Mouse (Mus musculus) layer of hippocampus, postnatal 10 days (tissue): ENCODE data around the gene Olfr877. TPM values are rescaled to one million over a fixed set of nuclear protein-coding genes. Genes with fewer than 3 reads are reported as not detected.

Experiments used
- DNase-seq, 2 experiments: peaks; one replicate each; pipeline ENCODE4 v3.0.0; 2021; ENCODE audit warnings: low spot score in 2 of 2
- long read RNA-seq: library from polyadenylated mRNA; stranded (forward); transcript quantifications from one replicate; pipeline ENCODE4 v2.0.0, GENCODE M21; 2023
- total RNA-seq, 2 experiments: library from RNA; stranded (reverse); gene quantifications; 2 replicates each; pipeline ENCODE4 v1.2.3; 2021

Gene Olfr877
- total RNA-seq, result not detected
- long read RNA-seq, result 0 reads

GRCm38 (mm10) chr9:37853969-37854368, at the start of gene Olfr877:
Gene Olfr877, plus strand, starts transcription at chr9:37854269.
- no peak for DNase-seq

GRCm38 (mm10) chr9:37807235-37807634, 46.8 kb upstream of the Olfr877 start:
- no peak for DNase-seq

DNA sequence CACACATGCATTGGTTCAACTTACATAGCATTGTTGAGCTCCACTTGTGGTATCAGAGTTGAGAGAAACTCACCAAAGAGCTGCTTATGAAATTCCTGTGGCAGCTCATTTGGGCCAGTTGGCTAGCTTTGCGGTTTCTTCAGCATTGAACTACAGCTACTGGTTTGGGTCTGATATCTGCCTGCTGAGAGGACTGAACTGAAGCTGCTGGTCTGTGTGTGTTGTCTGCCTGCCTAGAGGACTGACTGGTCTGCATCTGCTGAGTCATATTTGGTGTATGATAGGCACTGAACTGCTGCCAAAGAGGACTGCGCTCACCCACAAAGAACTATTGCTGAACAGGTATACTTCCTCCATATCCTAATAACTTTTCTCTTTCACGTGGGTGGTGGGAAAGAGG, 45.6 kb upstream of the Olfr877 start:
- no peak for DNase-seq

- DNase-seq, result no peak
These were observed 45.1 kb upstream of the Olfr877 start for GRCm38 (mm10) chr9:37808976-37809375.

DNA sequence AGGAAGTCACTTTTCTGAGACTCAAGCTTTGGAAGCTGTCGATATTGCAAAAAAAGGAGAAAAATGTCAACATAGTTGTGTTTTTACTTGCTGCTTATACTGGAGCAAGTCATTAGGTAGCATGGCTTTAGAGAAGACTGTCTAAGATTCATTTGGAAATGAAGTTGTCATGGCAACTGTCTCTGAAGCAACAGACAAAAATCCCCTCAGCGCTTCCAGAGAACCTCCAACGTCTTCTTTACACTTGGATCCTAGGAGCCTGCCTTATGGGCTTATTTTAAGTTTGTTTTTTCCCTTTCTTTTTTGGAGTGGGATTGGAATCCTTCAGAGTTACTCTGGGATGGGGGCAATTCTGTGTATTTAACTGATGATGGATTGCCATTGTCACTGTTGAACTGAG, 39.4 kb upstream of the Olfr877 start:
- DNase-seq, result no peak

DNA sequence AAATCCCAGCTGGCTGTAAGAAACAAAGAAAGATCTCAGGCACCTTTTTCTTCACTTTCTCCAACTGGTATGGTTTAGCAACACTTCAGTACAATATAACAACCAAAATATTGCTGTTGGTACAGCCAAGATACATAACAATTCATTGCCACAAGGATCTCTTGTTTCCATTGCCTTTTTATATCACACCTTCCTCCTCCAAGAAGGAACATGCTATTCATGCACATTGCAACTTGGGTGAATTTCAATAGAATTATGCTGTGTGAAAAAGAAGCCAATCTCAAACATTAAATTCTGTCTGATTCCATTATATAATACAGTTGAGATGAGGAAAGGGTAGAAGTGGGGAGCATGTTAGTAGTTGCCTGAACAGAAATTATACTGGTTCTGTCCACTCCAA, 24.2 kb upstream of the Olfr877 start:
- DNase-seq, result no peak

DNA sequence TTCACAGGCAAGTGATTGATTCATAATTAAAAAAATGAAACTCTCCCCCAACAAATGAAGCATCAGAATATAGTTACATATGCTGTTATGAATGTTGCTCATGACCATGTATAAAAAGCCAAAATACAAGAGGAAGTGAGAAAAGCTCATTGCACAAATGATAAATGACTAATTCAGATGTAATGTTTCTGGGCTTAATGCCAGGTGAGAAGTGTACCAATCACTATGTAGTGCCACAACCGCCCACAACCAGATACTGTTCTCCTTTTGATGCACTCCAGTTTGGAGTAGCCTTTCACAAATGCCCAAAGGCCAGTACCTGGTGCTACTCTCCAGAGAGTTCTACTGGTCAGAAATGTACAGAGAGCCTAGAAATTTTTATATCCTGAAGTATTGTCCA, 20.7 kb upstream of the Olfr877 start:
- no peak for DNase-seq

DNA sequence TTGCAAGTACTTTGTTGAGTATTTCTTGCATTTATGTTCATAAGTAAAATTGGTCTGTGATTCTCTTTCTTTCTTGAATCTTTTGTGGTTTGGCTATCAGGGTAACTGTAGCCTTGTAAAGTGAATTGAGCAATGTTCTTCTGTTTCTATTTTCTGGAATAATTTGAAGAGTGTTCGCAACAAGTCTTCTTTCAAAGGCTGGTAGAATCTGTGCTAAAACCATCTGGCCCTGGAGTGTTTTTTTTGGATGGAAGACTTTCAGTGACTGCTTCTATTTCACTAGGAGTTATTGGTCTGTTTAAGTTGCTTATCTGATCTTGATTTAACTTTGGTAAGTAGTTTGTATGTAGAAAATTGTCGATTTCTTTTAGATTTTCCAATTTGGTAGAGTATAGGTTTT, 4.8 kb upstream of the Olfr877 start:
- no peak for DNase-seq

- no peak for DNase-seq
These were observed 9.3 kb downstream of the Olfr877 start for GRCm38 (mm10) chr9:37863325-37863724.

DNA sequence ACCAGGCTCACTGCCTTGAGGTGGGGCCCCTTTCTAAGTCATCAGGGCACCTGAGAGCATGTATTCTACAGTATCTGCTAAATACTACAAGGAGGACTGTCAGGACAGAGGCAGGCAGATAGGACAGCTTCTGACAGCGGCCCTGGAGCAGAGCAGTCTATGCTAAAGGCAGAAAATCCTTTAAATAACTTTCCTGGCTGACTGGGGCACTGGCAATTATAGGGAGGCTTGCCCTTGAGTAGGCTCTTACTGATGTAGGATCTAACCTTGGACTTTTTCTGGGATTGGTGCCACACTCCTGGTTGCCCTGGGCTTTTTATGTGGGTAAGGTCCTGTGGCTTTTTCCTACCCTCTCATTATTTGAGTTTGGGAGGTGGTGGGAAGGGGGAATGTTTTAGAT, 16.2 kb downstream of the Olfr877 start:
- no peak for DNase-seq

DNA sequence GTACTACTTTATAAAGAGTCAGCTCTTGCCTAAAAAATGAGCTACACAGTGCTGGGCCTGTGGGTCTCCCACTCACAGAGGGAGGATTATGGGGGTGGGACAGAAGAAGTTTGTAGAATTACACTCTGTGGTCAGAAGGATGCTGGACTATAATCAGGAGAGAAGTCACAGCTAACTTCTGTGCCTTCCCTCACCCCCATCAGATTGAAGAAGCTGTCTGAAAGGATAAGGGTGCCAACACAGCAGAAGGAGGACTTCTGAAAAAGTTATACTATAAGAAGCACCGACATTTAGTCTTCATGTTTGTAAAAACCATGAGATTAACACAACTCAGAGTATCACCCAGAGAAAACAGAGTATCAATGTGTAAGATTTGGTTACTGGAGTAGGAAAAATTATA, 17.0 kb downstream of the Olfr877 start:
- DNase-seq, result no peak

- DNase-seq, result no peak
These were observed 17.5 kb downstream of the Olfr877 start for GRCm38 (mm10) chr9:37871536-37871935.

- no peak for DNase-seq
These were observed 36.9 kb downstream of the Olfr877 start for GRCm38 (mm10) chr9:37890960-37891359.

- no peak for DNase-seq
These were observed 42.6 kb downstream of the Olfr877 start, which contains the start of gene Olfr145 for GRCm38 (mm10) chr9:37896661-37897060. Gene Olfr145, plus strand, starts transcription at chr9:37896724.

GRCm38 (mm10) chr9:37905555-37905954, 51.5 kb downstream of the Olfr877 start:
- DNase-seq, result no peak

Other genes with a start within 250 kb of the Olfr877 start
- gene Spa17, start 240.5 kb upstream of the Olfr877 start, total RNA-seq, result 1 to 10 TPM; 2.2 TPM
- gene Tbrg1, start 197.0 kb upstream of the Olfr877 start, total RNA-seq, result 10 to 100 TPM; 53.4 to 55.6 TPM
- gene Panx3, start 185.0 kb upstream of the Olfr877 start, total RNA-seq, result not detected
- not detected for gene Olfr160, start 138.0 kb upstream of the Olfr877 start, total RNA-seq
- gene Olfr874, start 109.2 kb upstream of the Olfr877 start, total RNA-seq, result not detected
- not detected for gene Olfr875, start 82.4 kb upstream of the Olfr877 start, total RNA-seq
- not detected for gene Olfr876, start 51.2 kb upstream of the Olfr877 start, total RNA-seq
- not detected for gene Olfr145, start 42.5 kb downstream of the Olfr877 start, total RNA-seq
- not detected for gene Olfr878, start 63.6 kb downstream of the Olfr877 start, total RNA-seq
- not detected for gene Olfr881, start 137.6 kb downstream of the Olfr877 start, total RNA-seq
- gene Olfr883, start 171.5 kb downstream of the Olfr877 start, total RNA-seq, result not detected
- not detected for gene Olfr884, start 192.3 kb downstream of the Olfr877 start, total RNA-seq
- gene Olfr885, start 207.1 kb downstream of the Olfr877 start, total RNA-seq, result not detected
- gene Olfr887, start 229.8 kb downstream of the Olfr877 start, total RNA-seq, result not detected